Mouse (Mus musculus): ENCODE results near the gene Ccdc122.

- no peak for TF ChIP-seq CTCF (IDR thresholded peaks at IDR 0.05; ENCODE audit: control insufficient read depth, insufficient read depth, low read length)
- no peak for TF ChIP-seq POLR2A (IDR thresholded peaks at IDR 0.05; ENCODE audit: borderline replicate concordance, control insufficient read depth, low read depth, low read length)
Observed at GRCm38 (mm10) chr14:77032433-77032832, 4.1 kb upstream of the Ccdc122 start.
